Mouse (Mus musculus) stomach, postnatal 0 days (tissue): Measurements from ENCODE around the gene Zbtb21.

Experiments
- CTCF ChIP-seq: IDR thresholded peaks from 2 replicates; pipeline ENCODE4 v1.5.1; 2016; ENCODE audit warnings: antibody characterized with exemption, low read depth, mild to moderate bottlenecking, moderate library complexity
- EP300 ChIP-seq: optimal IDR thresholded peaks from 2 replicates; pipeline ENCODE3; 2016; ENCODE audit warnings: antibody characterized with exemption

DNA sequence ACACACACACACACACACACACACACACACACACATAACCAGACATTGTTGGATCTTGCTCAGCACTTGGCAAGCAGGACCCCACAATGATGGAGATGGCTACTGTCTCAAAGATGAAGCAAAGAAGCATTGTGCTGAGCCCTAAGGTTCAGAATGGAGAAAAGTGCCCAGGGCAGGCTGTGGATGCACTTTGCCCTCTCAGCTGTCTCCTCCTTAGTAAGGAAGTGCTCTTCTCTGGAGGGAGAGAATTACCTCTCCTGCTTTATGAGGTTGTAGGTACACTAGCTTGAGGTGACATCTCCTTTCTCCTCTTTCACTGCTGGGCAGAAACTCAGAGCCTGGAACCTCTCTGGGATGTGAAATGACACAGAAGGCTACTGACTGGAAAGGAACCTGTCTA, 49.5 kb downstream of the Zbtb21 start:
- TF ChIP-seq EP300 (no peak), CTCF (no peak)
